Mouse (Mus musculus): ENCODE data around the gene Dysf.
A peak's percentile ranks its signal among the peaks of the same experiment; 100 is the strongest.

The Dysf gene

DNA sequence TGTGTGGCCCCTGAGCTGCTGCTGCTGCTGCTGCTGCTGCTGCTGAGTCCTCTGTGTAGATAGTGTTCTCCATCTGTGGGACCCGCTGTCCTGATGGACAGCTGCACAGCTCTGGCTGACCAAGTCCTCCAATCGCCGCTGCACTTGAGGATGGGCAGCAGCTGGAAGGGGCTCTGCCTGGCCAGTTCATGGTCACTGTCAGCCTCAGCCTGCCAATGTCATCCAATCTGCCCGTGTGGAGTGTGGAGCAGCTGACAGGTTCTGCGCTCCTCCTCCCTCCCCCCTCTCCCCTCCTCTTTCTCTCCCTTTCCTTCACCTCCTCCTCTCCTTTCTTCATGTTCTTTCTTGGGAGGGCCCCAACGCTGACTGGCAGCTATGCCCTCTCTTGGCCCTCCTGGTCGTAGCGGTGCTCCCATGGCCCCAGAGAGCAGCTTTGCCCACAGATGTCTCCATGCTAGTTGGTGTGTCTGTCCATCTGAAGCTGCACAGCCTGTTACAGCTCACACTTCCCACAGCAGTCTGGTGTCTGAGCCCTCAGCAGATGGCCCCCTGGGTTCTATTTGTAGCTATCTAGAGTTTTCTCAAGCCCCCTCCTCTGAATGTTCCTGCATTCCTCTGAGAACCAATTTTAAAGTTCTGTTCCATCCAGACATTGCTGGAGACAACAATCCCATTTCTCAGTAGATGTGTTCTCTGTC lies 223.8 kb downstream of the Dysf start:
- DNase-seq (ENCODE audit: low spot score), result peak; percentile 31

DNA sequence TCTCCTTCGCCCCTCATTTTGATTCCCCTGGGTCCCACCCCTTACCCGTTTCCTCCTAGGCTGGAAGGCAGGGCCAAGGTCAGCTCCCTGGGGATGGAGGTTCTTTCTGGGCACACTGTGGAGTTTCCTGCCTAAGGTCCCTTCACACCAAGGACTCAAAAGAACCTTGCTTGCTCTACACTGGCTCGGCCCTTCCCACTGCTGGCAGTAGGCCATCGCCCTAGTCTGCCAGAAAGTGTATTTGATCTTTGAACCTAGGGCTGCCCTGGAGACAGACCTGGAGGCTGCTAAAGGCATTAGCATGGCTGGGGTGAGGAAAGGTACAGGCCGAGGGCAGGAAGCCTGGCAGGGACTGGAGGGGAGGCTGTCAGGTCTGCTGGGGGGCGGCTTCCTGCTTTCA lies 225.4 kb downstream of the Dysf start:
- DNase-seq (ENCODE audit: low spot score), result no peak

DNA sequence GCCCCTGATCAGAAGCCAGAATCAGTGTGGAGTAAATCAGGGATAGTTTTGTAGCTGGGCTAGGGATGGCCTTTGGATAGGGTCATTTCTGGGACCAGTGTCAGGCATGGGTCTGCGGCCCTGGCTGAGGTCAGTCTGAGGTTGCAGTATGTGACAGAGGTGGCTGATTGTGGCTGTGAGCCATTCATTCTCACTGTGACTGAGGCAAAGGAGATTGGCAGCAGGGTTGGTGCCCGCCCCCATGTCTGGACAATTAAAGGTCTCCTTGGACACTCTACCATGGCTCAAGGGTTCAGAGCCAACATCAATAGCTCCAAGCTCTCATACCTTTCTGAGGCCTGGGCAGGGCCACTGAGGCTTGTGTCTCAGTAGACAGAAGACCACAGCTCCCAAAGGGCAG lies 227.0 kb downstream of the Dysf start:
- DNase-seq (ENCODE audit: low spot score), result no peak

DNA sequence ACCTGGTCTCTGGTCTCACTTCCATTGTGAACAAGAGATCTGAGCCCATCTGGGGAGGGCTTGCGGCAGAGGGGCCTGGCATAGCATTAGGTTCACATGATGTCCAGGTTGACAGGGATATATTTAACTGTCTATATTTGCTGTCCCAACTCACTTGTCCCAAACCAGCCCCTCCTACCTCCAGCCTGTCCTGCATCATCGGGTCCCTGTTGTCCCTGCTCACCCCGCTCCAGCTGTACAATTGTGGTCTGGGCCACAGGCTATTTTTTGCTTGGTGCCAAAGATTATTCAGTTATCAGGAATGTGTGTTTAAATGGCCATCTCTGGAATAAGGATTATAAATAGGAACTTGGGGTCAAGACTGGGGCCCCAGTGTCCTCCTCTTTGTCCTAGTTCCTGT lies 235.0 kb downstream of the Dysf start:
- no peak for DNase-seq (ENCODE audit: low spot score)

DNA sequence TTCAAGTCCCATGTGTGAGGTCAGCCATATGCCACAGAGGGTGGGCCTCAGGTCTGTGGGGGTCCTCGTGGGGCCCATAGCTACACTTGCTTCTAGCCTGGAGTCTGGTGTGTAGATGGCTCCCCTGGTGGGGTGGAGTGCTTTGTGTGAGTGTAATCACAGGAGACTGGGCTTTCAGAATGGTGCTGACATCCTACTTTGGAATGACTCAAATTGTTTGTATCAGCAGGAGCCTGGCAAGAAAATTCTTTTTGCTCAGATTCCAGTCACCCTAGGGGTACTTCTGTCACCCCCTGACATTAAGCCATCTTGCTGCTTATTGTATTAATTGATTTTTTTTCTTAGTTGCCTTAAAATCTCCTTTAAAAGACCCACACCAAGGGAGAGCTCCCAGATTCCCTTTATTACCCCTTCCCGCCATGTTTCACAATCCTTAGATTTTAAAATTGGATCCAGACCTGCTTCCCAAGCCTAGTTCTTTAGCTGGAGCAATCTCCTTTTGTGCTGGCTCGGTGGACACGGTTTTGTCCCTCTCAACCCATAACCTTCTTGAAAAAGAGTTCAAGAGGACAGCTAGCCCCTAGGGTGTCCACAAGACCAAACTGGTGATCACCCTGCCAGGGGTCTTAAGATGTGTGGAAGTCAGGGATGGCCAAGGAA lies 237.8 kb downstream of the Dysf start:
- DNase-seq (ENCODE audit: low spot score), result no peak

DNA sequence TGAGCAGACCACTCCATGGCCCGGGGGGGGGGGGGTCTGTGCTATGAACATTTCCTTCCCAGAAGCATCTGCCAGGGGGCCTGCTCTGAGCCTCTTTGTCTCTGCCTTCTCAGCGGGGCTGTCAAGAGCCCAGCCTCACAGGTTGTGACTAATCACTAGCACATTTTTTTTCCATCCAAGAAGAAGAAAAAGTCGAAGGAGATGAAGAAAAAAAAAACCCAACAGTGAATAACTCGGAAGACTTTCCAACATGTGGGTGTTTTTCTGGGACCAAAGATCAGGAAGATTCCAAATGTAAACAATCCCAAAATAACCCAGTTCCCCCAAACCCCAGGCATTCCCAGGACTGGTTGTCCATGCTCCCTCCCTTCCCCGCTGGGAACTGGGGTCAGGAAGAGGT lies 238.6 kb downstream of the Dysf start:
- no peak for DNase-seq (ENCODE audit: low spot score)

Data from layer of hippocampus, adult 9-10 months (tissue).